Mouse (Mus musculus) T-cell, adult 2 months (primary cell): ENCODE results near the gene Aldh1a1.
"Not testable (repeated sequence)": the region's sequence is repeated elsewhere in the genome, so short reads cannot be mapped to it uniquely, and the experiment has no call there.

Experiments
- DNase-seq: peaks from one replicate; pipeline ENCODE4 v3.0.0; 2022; ENCODE audit warnings: low spot score

Aldh1a1 gene

DNA sequence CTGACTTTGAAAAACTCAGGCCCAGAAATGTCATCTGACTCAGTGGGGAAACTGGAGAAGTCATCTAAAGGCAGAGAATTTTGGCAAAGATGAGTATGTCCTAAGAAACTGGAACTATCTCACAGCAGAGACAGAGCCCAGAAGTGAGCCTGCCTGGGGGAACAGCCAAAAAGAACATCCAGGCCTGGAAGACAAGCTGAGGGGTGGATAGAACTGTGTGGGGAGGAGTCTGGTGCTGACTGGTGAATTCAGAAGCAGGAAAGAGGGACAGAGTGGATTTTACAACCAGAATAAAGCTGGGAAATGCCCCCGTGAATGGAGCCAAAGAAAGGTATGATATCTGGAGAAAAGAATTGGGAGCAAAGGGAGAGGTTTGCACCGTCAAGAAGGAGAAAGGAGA, at the start of gene Aldh1a1:
Gene Aldh1a1 (plus strand): TSS at position 225 of the 400 bp plus-strand sequence.
- no peak for DNase-seq

DNA sequence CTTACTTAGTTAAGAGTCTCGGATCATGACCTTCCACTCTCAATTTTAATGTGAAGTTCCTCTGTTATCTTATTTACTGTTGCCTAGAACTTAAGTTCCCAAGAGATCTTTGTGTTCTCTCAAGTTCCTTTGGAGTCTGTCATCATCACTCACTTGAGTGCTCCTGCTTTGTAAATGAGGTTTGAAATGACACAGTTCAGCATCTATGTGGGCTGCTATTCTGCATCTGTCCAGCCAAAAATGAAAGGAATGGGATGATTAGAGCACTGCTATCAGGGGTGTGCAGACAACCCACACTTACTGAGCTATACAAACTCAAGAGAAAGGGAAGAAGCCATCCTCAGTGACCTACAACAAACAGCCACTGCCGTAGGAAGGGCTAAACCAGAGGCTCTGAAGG, 44.7 kb upstream of the Aldh1a1 start:
- no peak for DNase-seq

DNA sequence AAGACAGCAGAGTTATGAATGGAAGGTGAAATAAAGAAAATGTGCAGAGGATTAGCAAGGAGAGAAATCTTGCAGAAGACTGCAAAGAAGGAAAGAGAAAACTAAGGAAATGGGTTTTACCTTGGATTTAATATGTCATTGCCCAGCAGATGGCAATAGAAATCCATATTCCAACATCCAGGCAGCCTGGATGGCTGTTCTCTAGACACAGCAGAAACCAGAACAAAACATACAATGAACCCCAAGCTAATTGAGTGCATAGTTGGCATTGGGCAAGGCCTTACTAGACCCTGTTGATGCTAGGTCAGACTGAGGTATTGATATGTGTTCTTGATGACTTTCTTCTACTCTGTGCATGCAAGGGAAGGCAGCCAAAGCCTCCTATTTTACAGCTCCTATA, 43.0 kb upstream of the Aldh1a1 start:
- no peak for DNase-seq

- DNase-seq, result no peak
Measured at GRCm38 (mm10) chr19:20451045-20451444, 41.5 kb upstream of the Aldh1a1 start.

DNA sequence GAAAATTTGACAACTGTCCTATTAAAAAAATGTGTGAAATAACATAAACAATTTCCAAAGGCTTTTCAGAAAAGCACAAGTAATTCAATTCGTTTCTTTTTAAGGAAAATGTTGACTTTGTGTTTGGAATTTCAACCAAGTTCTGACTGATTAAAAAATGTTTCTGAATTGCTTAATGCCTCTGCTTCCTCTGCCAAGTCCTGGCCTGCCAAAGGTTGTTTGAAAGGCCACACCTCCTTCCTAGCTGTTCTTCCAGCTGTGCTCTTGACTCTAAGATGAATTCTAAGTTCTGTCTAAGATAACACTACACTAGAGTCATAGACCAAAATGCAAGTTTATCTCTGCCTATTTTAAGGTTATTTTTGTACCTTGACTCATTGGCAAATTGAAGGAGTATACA, 8.0 kb upstream of the Aldh1a1 start:
- no peak for DNase-seq

- DNase-seq, result no peak
Measured at GRCm38 (mm10) chr19:20491950-20492349, 565 bp upstream of the Aldh1a1 start.

- DNase-seq, result no peak
Measured at GRCm38 (mm10) chr19:20496476-20496875, 4.0 kb downstream of the Aldh1a1 start.

DNA sequence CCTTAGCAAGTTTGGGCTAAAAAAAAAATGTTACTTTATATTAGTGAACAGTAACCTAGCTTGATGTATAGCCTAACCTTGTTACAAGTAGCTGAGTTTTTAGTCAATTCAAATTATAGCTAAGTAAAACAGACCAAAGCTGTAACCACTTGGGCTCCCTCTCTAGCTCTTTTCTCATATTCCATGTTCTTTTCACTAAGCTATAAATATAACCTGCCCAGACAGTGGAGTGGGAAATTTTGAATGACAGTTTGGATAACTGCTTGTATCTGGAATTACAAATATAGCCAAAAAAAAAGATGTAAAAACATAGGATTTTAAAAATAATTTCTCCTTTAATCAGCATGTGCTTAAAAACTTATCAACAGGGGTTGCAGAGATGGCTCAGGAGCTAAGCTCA, 12.8 kb downstream of the Aldh1a1 start:
- no peak for DNase-seq

GRCm38 (mm10) chr19:20506936-20507615, 14.6 kb downstream of the Aldh1a1 start:
- no peak for DNase-seq

GRCm38 (mm10) chr19:20508609-20509008, 16.1 kb downstream of the Aldh1a1 start:
- DNase-seq, result no peak

- no peak for DNase-seq
Measured at GRCm38 (mm10) chr19:20511971-20512370, 19.5 kb downstream of the Aldh1a1 start.

- DNase-seq, result no peak
Measured at GRCm38 (mm10) chr19:20513181-20513580, 20.7 kb downstream of the Aldh1a1 start.

- no peak for DNase-seq
Measured at GRCm38 (mm10) chr19:20513688-20514361, 21.3 kb downstream of the Aldh1a1 start.

GRCm38 (mm10) chr19:20516481-20516880, 24.0 kb downstream of the Aldh1a1 start:
- no peak for DNase-seq

GRCm38 (mm10) chr19:20529156-20529555, 36.6 kb downstream of the Aldh1a1 start:
- DNase-seq, result not testable (repeated sequence)

DNA sequence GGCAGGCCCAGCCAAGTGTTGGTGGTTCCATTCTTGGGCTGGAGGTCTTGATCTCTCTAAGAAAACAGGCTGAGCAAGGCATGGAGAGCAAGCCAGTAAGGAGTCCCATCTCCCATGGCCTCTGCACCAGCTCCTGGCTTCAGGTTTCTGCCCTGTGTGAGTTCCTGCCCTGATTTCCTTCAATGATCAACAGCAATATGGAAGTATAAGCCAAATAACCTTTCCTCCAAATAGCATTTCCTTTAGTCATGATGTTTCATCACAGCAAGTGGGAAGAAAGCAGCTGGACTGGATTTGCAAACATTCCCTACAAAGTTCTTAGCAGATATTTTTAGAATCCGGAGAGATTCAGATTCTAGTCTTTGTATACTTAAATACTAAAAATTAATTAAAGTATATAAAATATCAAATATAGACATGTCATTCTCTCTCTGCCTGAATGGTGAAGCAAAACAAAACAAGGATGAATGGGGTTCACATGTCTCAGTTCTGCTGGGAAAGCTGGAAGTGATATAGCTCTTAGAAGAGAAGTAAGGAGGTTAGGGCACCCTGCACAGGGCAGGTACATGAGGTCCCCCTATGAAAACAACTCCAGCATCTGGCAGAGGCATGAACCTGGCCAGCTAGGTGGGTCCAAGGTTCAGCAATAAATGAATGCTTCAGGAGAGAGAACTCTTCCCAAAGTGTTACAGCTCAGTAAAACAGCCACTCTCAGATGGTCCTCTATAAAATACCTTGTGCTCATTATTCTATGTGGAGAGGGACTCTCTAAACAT, 37.6 kb downstream of the Aldh1a1 start:
- no peak for DNase-seq

- no peak for DNase-seq
Measured at GRCm38 (mm10) chr19:20536538-20536937, 44.0 kb downstream of the Aldh1a1 start.

- DNase-seq, result no peak
Measured at GRCm38 (mm10) chr19:20541044-20541443, 48.5 kb downstream of the Aldh1a1 start.

GRCm38 (mm10) chr19:20541924-20542323, 49.4 kb downstream of the Aldh1a1 start:
- DNase-seq, result no peak

GRCm38 (mm10) chr19:20543816-20544215, 51.3 kb downstream of the Aldh1a1 start:
- DNase-seq, result no peak

DNA sequence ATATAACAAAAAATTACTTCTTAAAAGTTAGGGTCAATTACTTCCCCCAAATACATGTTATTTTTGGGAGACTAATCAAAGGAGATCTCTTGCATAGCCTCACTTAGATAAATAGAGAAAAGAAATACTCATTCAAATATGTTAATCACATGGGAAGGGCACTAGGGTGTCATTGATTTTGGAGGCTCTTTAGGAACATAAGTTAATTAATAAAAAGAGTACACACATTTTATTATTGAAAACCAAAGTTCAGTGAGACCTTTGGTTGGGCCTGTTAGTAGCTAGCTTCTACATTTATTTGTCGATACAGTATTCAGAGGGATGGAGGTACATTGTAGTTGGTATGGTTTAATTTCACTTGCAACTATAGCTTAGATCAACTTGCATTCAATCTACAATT, 52.4 kb downstream of the Aldh1a1 start:
- DNase-seq, result no peak

DNA sequence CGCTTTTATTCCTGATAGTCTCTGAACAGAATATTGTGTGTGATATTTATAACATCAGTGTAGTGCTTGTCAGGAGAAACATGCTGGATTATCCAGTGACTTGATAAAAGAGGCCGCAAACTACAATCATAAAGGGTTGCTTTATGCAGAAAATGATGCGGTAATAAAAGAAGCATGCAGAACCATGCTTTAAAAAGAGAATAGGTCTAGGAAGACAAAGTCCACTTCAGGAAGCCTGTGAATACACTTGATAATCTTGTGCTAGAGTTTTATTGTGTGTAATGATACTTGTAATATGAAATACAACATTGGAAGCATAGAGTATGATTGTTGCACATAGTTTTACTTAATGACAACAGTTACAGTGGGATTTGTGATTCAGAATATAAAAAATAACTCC, 54.5 kb downstream of the Aldh1a1 start:
- DNase-seq, result no peak

DNA sequence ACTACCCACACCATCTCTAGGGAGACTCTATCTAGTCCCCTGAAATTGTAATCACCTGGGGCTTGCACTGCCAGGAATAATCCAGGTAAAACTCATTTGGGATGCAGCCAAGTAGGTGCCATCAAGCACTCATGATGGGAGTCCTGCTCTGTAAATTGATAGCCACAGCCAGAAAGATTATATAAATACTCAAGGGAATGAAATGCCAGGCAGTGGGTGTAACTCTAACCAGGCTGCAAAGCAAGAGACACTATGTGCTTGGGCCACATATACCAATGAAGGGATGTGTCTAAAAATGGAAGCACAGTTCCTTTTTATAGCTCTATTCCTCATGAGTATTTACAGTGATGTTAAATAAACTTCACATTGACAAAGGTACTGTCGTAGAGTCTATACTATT, 56.9 kb downstream of the Aldh1a1 start:
- no peak for DNase-seq
